Mouse (Mus musculus): ENCODE results near the gene Sult2b1.

Gene Sult2b1

DNA sequence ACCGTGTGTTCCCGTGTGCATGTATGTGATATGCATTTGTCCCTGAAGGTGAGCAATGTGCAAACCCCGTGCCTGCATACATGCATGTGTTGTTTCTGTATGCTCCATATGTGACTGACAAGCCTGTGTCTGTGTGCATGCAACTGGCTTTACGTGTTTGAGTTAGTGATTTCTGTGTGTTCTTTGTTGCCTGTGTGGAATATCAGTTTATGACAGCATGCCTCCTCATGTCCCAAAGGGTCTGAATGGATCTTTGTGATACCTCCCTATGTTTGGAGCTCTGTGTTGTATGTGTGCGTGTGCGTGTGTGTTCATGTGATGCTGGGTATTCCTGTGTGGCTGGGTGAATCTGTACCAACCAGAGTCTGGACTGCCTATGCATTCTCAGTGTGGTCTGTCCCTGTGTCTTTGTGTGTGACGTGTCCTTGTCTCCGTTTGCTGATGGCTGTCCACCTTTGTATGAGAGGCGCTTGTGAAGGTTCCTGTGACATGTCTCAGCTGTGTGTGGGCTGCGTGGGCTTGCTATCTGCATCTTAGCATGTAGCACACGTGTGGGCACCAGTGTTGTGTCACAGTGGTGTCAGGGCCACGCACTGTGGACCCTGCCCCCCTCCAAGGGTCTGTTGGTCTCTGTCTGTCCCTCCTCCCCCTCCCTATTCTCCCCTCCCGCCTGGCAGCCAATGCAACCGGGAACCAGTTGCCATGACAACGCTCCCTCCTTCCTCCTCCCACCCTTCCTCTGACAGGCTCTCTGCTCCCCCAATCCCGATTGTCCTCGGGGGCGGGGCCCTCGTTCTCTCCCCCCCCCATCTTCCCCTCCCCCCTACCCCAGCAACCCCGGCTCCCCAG is at the start of gene Sult2b1:
Gene Sult2b1 (minus strand): TSS at position 146 of the 849 bp plus-strand sequence.
- no peak for DNase-seq (ENCODE audit: low read depth, low spot score)

- no peak for DNase-seq (ENCODE audit: low read depth, low spot score)
These were observed 49.5 kb upstream of the Sult2b1 start for GRCm38 (mm10) chr7:45833924-45834323.

DNA sequence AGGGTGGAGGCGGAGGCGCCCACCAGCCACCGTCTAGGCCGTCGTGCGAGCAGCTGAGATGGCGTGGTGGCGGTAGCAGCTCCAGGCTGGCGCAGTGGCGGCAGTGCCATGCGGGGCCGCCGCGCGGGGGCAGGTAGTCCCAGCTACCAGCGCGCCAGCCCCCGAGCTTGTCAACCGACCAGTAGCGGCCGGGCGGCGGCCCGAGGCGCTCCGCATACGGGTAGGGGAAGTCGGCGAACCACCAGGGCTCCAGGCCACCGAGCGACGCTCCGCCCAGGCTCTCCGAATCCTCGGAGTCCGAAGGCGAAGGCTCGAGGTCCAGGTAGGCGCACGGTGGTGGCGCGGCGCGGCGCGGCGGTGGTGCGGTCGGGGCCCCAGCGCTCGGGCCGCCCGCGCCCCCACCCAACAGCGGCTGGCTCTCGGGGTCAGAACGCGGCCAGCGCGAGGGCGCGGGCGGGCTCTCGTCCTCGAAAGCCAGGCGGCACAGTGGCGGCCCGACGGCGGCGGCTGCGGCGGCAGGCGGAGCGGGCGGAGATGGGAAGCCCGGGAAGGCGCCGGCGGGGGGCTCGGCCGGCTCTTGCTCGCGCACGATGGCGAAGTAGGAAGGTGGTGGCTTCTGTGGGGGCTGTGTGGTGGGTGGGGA is 48.8 kb upstream of the Sult2b1 start:
- no peak for DNase-seq (ENCODE audit: low read depth, low spot score)

- DNase-seq (ENCODE audit: low read depth, low spot score) = no peak
These were observed 48.0 kb upstream of the Sult2b1 start for GRCm38 (mm10) chr7:45832428-45832827.

DNA sequence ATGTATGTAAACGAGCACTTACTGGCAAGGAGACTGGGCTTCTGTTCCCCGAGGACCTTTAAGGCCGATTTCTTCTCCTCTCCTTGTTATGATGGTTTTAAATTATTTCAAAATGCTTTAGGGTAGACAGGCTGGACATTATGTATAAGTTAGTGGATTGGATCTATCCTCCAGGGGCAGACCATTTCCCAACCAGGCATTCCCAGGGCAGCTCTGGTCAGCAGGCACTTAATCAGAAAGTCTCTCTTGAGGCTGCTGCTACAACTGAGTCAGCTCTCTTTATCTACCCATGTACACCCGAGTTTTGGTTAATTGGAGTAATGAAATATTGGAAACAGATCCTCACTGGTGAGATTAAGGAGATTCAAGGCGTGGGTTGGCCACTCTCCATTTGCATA is 46.7 kb upstream of the Sult2b1 start:
- no peak for DNase-seq (ENCODE audit: low read depth, low spot score)

GRCm38 (mm10) chr7:45830427-45831127 is 46.1 kb upstream of the Sult2b1 start, which contains the start of gene Grwd1:
Grwd1 (minus strand) TSS chr7:45830944.
- DNase-seq (ENCODE audit: low read depth, low spot score) = peak; percentile 84

GRCm38 (mm10) chr7:45826631-45827030 is 42.2 kb upstream of the Sult2b1 start:
- no peak for DNase-seq (ENCODE audit: low read depth, low spot score)

- DNase-seq (ENCODE audit: low read depth, low spot score) = no peak
These were observed 40.1 kb upstream of the Sult2b1 start, which contains the start of gene Kcnj14 for GRCm38 (mm10) chr7:45824598-45824997. Kcnj14 (minus strand) TSS chr7:45824782.

DNA sequence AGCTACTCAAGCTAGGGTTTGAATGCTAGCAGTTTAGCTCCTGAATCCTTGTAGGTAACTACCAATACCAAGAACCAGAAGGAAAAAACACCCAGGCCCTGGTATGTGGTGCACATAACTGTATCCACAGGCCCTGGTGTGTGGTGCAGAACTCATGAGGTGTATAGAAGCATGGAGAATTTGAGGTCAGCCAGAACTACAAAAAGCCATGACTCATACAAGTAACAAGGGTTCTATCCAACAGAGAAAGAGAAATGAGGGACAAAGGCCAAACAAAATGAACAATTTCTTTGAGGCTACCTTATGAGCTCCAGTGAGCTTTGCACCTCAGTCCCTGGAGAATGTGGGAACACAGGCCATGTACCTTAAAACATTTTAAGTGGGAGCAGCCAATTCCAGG is 36.4 kb upstream of the Sult2b1 start:
- DNase-seq (ENCODE audit: low read depth, low spot score) = no peak

DNA sequence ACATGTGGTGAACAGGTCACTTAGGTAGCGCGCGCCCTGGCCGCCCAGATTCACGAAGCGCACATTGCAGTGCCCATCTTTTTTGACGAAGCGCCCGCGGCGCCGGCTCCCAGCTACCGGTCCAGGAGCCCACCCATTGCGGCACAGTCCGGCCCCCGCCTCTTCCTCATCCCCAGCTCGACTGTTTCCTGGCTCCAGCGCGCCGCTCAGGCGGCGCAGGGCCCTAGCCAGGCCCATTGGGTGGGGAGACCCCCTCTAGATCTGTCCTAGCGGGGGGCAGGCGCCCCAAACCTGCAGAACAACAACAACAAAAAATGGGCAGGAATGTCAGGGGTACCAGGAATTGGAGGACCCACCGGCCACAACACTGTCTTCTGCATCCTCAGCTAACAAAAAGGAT is 35.4 kb upstream of the Sult2b1 start:
- no peak for DNase-seq (ENCODE audit: low read depth, low spot score)

DNA sequence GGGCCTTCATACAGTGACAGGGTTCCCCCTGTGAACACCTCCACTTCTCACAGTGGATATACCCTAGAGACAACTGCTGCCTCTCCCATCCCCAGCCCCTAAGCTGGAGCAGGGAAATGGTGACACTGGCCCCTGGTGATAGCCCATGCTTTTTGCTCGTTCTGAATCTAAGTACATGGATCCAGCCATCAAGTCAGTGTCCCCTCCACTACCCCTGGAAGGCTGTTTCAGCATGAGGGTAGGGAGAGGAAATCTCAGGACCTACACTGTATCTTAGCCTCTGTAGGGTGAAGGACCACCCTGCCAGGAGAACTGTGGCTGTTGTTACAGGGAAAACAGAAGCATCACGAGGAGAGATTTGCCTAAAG is 31.5 kb upstream of the Sult2b1 start:
- no peak for DNase-seq (ENCODE audit: low read depth, low spot score)

GRCm38 (mm10) chr7:45815323-45815983 is 31.0 kb upstream of the Sult2b1 start:
- DNase-seq (ENCODE audit: low read depth, low spot score) = no peak

- no peak for DNase-seq (ENCODE audit: low read depth, low spot score)
These were observed 30.4 kb upstream of the Sult2b1 start for GRCm38 (mm10) chr7:45814841-45815240.

GRCm38 (mm10) chr7:45813787-45814779 is 29.6 kb upstream of the Sult2b1 start, which contains the start of gene Cyth2:
Cyth2 (minus strand) TSS chr7:45814581.
- peak; percentile 98 for DNase-seq (ENCODE audit: low read depth, low spot score)

GRCm38 (mm10) chr7:45812921-45813320 is 28.5 kb upstream of the Sult2b1 start:
- no peak for DNase-seq (ENCODE audit: low read depth, low spot score)

GRCm38 (mm10) chr7:45809276-45810075 is 25.0 kb upstream of the Sult2b1 start:
- DNase-seq (ENCODE audit: low read depth, low spot score) = no peak

DNA sequence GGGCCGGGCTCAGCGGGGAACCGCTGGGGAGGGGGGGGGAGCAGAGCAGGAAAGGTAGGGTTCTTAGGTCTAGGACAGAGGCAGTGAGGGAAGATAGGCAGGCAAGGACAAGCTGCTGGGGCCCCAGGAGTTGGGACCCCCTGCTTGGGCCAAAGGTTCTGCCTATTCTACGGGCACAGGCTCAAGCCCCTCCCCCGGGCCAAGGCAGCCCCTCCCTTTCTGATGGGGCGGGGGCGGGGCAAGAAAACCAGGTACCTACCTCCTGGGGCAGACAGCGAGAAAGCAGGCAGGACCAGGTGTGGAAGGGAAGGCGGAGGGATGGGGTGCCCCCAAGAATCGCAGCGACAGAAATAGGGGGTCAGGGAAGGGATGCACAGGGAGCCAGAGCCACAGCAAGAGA is 24.0 kb upstream of the Sult2b1 start:
- no peak for DNase-seq (ENCODE audit: low read depth, low spot score)

- DNase-seq (ENCODE audit: low read depth, low spot score) = no peak
These were observed 21.5 kb upstream of the Sult2b1 start for GRCm38 (mm10) chr7:45805941-45806340.

DNA sequence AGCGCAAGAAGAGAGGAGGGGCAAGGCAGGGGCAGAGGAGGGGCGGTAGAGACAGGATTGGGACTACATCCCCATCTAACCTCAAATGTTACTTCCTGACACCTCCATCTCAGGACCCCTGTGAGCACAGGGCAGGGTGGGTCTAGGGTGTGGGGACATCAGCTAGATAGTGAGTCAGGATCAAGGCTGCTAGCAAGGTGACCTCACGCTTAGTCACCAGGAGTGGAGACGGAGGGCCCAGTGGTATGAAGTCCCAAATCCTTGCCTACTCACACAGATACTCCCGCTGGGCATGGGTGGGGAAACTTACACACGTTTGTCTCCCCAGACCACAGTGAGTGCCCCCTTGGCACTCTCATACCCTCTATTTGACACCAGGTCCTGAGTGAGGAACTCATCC is 18.1 kb upstream of the Sult2b1 start:
- DNase-seq (ENCODE audit: low read depth, low spot score) = no peak

GRCm38 (mm10) chr7:45801348-45801747 is 16.9 kb upstream of the Sult2b1 start:
- DNase-seq (ENCODE audit: low read depth, low spot score) = peak; percentile 76

Measured in WW6 (cell line).